Mouse (Mus musculus) bone marrow macrophage, adult 2 months (primary cell): Measurements from ENCODE around the gene Olr1. TPM values are rescaled to one million over a fixed set of nuclear protein-coding genes. Genes with fewer than 3 reads are reported as not detected.

Source experiments
- H3K27ac ChIP-seq: 2 replicates; pipeline ENCODE4 v1.5.1; 2012; ENCODE audit warnings: low read depth, low read length; ENCODE audit not compliant: insufficient read depth
- H3K4me1 ChIP-seq: 2 replicates; pipeline ENCODE4 v1.6.1; 2012; ENCODE audit warnings: low read length; ENCODE audit not compliant: control insufficient read depth, insufficient read depth
- H3K4me3 ChIP-seq: 2 replicates; pipeline ENCODE4 v1.5.1; 2012; ENCODE audit warnings: mild to moderate bottlenecking, low read length, moderate library complexity; ENCODE audit not compliant: insufficient read depth
- CTCF ChIP-seq: IDR thresholded peaks from 2 replicates; pipeline ENCODE4 v1.5.1; 2012; ENCODE audit warnings: low read depth, mild to moderate bottlenecking, low read length, moderate library complexity
- POLR2A ChIP-seq: IDR thresholded peaks from 2 replicates; pipeline ENCODE4 v1.6.1; 2012; ENCODE audit warnings: mild to moderate bottlenecking, low read depth, low read length, borderline replicate concordance
- polyA plus RNA-seq: library from polyadenylated mRNA; stranded (reverse); fragments of >200 nt; gene quantifications from 2 replicates; pipeline ENCODE4 v1.2.4, GENCODE M21; 2012; ENCODE audit not compliant: missing spikeins, insufficient read depth, insufficient read length

Olr1 gene
- polyA plus RNA-seq, 1 experiment = not detected

- peaks cover 9% of the 10 kb centered on the region for H3K4me1 ChIP-seq
- no peak overlapping the region for H3K27ac ChIP-seq
- TF ChIP-seq CTCF (no peak), POLR2A (no peak)
- H3K4me3 ChIP-seq = no peak overlapping the region
These were observed 30.4 kb downstream of the Olr1 start for GRCm38 (mm10) chr6:129476404-129477126.

- Histone ChIP-seq H3K27ac (peak overlapping the region; percentile 63), H3K4me3 (no peak overlapping the region), H3K4me1 (peaks cover 23% of the 10 kb centered on the region)
- TF ChIP-seq CTCF (no peak), POLR2A (no peak)
These were observed 34.3 kb downstream of the Olr1 start for GRCm38 (mm10) chr6:129472627-129473026.

- TF ChIP-seq POLR2A = no peak
- Histone ChIP-seq H3K4me1 (peaks cover 23% of the 10 kb centered on the region), H3K4me3 (peak overlapping the region; percentile 20; the same call in 1 of the 2 replicates), H3K27ac (peak overlapping the region; percentile 82)
These were observed 35.6 kb downstream of the Olr1 start for GRCm38 (mm10) chr6:129471386-129471785.

GRCm38 (mm10) chr6:129451411-129452039 lies 55.4 kb downstream of the Olr1 start, which contains the start of gene Clec1a:
Clec1a (minus strand) TSS chr6:129452000.
- no peak for TF ChIP-seq CTCF
- TF ChIP-seq POLR2A = no peak
- H3K27ac ChIP-seq = no peak within 1 kb of the TSS
- peak within 1 kb of the TSS; percentile 44 for H3K4me3 ChIP-seq
- peaks cover 2% of the 10 kb centered on the region; the same call in 1 of the 2 replicates for H3K4me1 ChIP-seq

GRCm38 (mm10) chr6:129449743-129450142 lies 57.2 kb downstream of the Olr1 start:
- TF ChIP-seq CTCF = no peak
- TF ChIP-seq POLR2A = no peak
- Histone ChIP-seq H3K4me1 (peaks cover 2% of the 10 kb centered on the region; the same call in 1 of the 2 replicates), H3K4me3 (no peak overlapping the region), H3K27ac (no peak overlapping the region)

GRCm38 (mm10) chr6:129438033-129438432 lies 68.9 kb downstream of the Olr1 start:
- H3K4me1 ChIP-seq = peaks cover 22% of the 10 kb centered on the region
- no peak for TF ChIP-seq POLR2A
- no peak for TF ChIP-seq CTCF
- no peak overlapping the region for H3K27ac ChIP-seq
- no peak overlapping the region for H3K4me3 ChIP-seq

- TF ChIP-seq CTCF (no peak), POLR2A (no peak)
- no peak overlapping the region for H3K4me3 ChIP-seq
- peaks cover 16% of the 10 kb centered on the region for H3K4me1 ChIP-seq
- peak overlapping the region; percentile 12; the same call in 1 of the 2 replicates for H3K27ac ChIP-seq
These were observed 70.9 kb downstream of the Olr1 start for GRCm38 (mm10) chr6:129436025-129436424.

Other genes starting within 250 kb of the Olr1 start
- 1.7 and 2.1 TPM in 2 replicates for gene Cd69, start 231.7 kb downstream of the Olr1 start, polyA plus RNA-seq
- not detected in 2 replicates for gene 4922502D21Rik, start 175.4 kb downstream of the Olr1 start, polyA plus RNA-seq
- gene Clec12a, start 164.5 kb downstream of the Olr1 start, polyA plus RNA-seq = 600 and 634 TPM in 2 replicates
- not detected in 2 replicates for gene Clec12b, start 121.3 kb downstream of the Olr1 start, polyA plus RNA-seq
- gene Clec1b, start 109.9 kb downstream of the Olr1 start, polyA plus RNA-seq = 2.4 and 2.7 TPM in 2 replicates
- 0.24 and 0.84 TPM in 2 replicates for gene Clec9a, start 98.3 kb downstream of the Olr1 start, polyA plus RNA-seq
- gene Clec1a, start 55.2 kb downstream of the Olr1 start, polyA plus RNA-seq = 0.46 and 0.69 TPM in 2 replicates
- not detected in 2 replicates for gene Tmem52b, start 5.4 kb upstream of the Olr1 start, polyA plus RNA-seq
- gene Gabarapl1, start 26.0 kb upstream of the Olr1 start, polyA plus RNA-seq = 115 and 118 TPM in 2 replicates
- gene Klre1, start 70.7 kb upstream of the Olr1 start, polyA plus RNA-seq = not detected in 2 replicates
- gene Klrd1, start 84.6 kb upstream of the Olr1 start, polyA plus RNA-seq = not detected in 2 replicates
- 0.92 and 1.3 TPM in 2 replicates for gene Klrk1, start 116.7 kb upstream of the Olr1 start, polyA plus RNA-seq
- not detected in 2 replicates for gene Klrc3, start 136.2 kb upstream of the Olr1 start, polyA plus RNA-seq
- gene Klrc2, start 153.5 kb upstream of the Olr1 start, polyA plus RNA-seq = not detected in 2 replicates
- gene Klrc1, start 171.8 kb upstream of the Olr1 start, polyA plus RNA-seq = not detected in 2 replicates
- not detected in 2 replicates for gene Klri1, start 210.0 kb upstream of the Olr1 start, polyA plus RNA-seq
- gene Klri2, start 233.3 kb upstream of the Olr1 start, polyA plus RNA-seq = not detected in 2 replicates